Mouse (Mus musculus) cerebellum, postnatal 25 days (tissue): Measurements from ENCODE around the gene Ttk.

Source experiments
- DNase-seq, 2 experiments: peaks; one replicate each; pipeline ENCODE4 v3.0.0; 2021; ENCODE audit warnings: mixed read lengths in 2 of 2

Gene Ttk

GRCm38 (mm10) chr9:83833811-83834747, at the start of gene Ttk:
TSS of gene Ttk (plus strand) at chr9:83834689.
- peak; percentile 91 to 93 for DNase-seq

GRCm38 (mm10) chr9:83785501-83785900, 49.0 kb upstream of the Ttk start:
- no peak for DNase-seq

- DNase-seq = no peak
Observed at GRCm38 (mm10) chr9:83789326-83789725, 45.2 kb upstream of the Ttk start.

GRCm38 (mm10) chr9:83796875-83797274, 37.6 kb upstream of the Ttk start:
- no peak for DNase-seq

- peak; percentile 55 to 72 for DNase-seq
Observed at GRCm38 (mm10) chr9:83797898-83798297, 36.6 kb upstream of the Ttk start.

- DNase-seq = peak in 1 of 2 experiments; percentile 22
Observed at GRCm38 (mm10) chr9:83804341-83804740, 30.1 kb upstream of the Ttk start.

GRCm38 (mm10) chr9:83805164-83805976, 29.1 kb upstream of the Ttk start:
- DNase-seq = peak in 1 of 2 experiments; percentile 61

- DNase-seq = peak; percentile 92 to 96
Observed at GRCm38 (mm10) chr9:83805977-83806815, 28.3 kb upstream of the Ttk start, which contains the start of gene Elovl4. TSS of gene Elovl4 (minus strand) at chr9:83806277.

- DNase-seq = peak in 1 of 2 experiments; percentile 72
Observed at GRCm38 (mm10) chr9:83807562-83807961, 26.9 kb upstream of the Ttk start.

GRCm38 (mm10) chr9:83819188-83819587, 15.3 kb upstream of the Ttk start:
- no peak for DNase-seq

- no peak for DNase-seq
Observed at GRCm38 (mm10) chr9:83820976-83821375, 13.5 kb upstream of the Ttk start.

- DNase-seq = no peak
Observed at GRCm38 (mm10) chr9:83822925-83823324, 11.6 kb upstream of the Ttk start.

GRCm38 (mm10) chr9:83829896-83830295, 4.6 kb upstream of the Ttk start:
- no peak for DNase-seq

GRCm38 (mm10) chr9:83831152-83831551, 3.3 kb upstream of the Ttk start:
- no peak for DNase-seq

- no peak for DNase-seq
Observed at GRCm38 (mm10) chr9:83834748-83835313, 342 bp downstream of the Ttk start.

- no peak for DNase-seq
Observed at GRCm38 (mm10) chr9:83852464-83852863, 18.0 kb downstream of the Ttk start.

- no peak for DNase-seq
Observed at GRCm38 (mm10) chr9:83865165-83865564, 30.7 kb downstream of the Ttk start.

- peak; percentile 5 to 10 for DNase-seq
Observed at GRCm38 (mm10) chr9:83882191-83882590, 47.7 kb downstream of the Ttk start.

- DNase-seq = no peak
Observed at GRCm38 (mm10) chr9:83886149-83886548, 51.7 kb downstream of the Ttk start.

- no peak for DNase-seq
Observed at GRCm38 (mm10) chr9:83888214-83888613, 53.7 kb downstream of the Ttk start.

- no peak for DNase-seq
Observed at GRCm38 (mm10) chr9:83893073-83893472, 58.6 kb downstream of the Ttk start.

- no peak for DNase-seq
Observed at GRCm38 (mm10) chr9:83893767-83894330, 59.4 kb downstream of the Ttk start.
